Comparison of ENCODE assay signal across 13 mouse cellular contexts in the genomic region with DNA sequence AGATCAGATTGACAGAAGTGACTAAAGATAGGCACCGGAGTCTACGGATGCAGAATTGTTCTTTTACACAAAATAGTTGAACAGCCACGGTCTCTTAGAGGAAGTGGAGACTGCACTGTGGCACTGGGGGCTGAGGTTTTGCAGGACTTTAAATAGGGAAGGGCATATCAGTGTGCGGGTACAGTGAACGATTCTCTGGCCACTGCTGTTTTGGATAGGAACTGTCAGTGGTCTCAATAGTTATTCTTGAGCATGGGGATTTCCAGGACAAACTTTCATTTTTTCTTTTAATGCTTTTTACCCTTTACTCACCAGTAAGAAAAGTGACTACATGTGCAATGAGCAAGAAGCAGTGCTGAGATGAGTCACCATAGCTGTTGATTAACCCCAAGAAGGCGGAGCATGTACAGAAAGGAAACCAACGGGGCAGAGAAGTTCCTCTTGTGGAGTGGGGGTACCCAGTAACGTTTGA. TPM values are rescaled to one million over a fixed set of nuclear protein-coding genes. Genes with fewer than 3 reads are reported as not detected.
DNase-seq lines count a peak whose midpoint lies in the region; ATAC-seq and TF ChIP-seq lines count a peak whose summit lies in the region.
"Had no signal": no experiment of that assay in that cellular context is flagged by ENCODE, and none has a peak within 500 bp of the region (broad histone marks: within the 10 kb centered on the region; RNA-seq: fewer than 3 reads in every experiment).

No protein-coding gene starts in this region.

- no peaks in the 10 kb centered on the region for H3K9me3 ChIP-seq in lung, embryonic 14.5 days (ENCODE audit: low read depth, low read length)
- no peaks in the 10 kb centered on the region for H3K9me3 ChIP-seq in liver, embryonic 16.5 days (replicated peaks; ENCODE audit: control insufficient read depth, low read length)
- no peaks in the 10 kb centered on the region for H3K9me3 ChIP-seq in limb, embryonic 10.5 days (replicated peaks)
- H3K9me3 ChIP-seq: heart, embryonic 10.5 days had no signal

- no peaks in the 10 kb centered on the region for H3K27me3 ChIP-seq in lung, embryonic 14.5 days (ENCODE audit: insufficient read depth, low read length)
- no peaks in the 10 kb centered on the region for H3K27me3 ChIP-seq in liver, embryonic 16.5 days (ENCODE audit: control insufficient read depth, insufficient read depth, low read depth, low read length)
- no peaks in the 10 kb centered on the region for H3K27me3 ChIP-seq in limb, embryonic 10.5 days (ENCODE audit: low read depth, poor library complexity, severe bottlenecking)

- H3K36me3 ChIP-seq in lung, embryonic 14.5 days (ENCODE audit: insufficient read depth): no peaks in the 10 kb centered on the region
- no peaks in the 10 kb centered on the region for H3K36me3 ChIP-seq in liver, embryonic 16.5 days (ENCODE audit: control insufficient read depth, insufficient read depth)
- H3K36me3 ChIP-seq in limb, embryonic 10.5 days: no peaks in the 10 kb centered on the region
- H3K36me3 ChIP-seq: heart, embryonic 10.5 days had no signal

- H3K27ac ChIP-seq in lung, embryonic 14.5 days (ENCODE audit: low read depth): no peak overlapping the region
- no peak overlapping the region for H3K27ac ChIP-seq in liver, embryonic 16.5 days (ENCODE audit: low read length)
- no peak overlapping the region for H3K27ac ChIP-seq in limb, embryonic 10.5 days
- H3K27ac ChIP-seq: heart, embryonic 10.5 days; left cerebral cortex, adult 2 months had no signal

- DNase-seq in lung, embryonic 14.5 days: peak; percentile 3
- DNase-seq in lung, postnatal 14 days: no peak
- peak; percentile 22 to 62 for DNase-seq in spleen, postnatal 4 days (ENCODE audit: low spot score in 2 of 2)
- DNase-seq in cerebellum, adult 8-10 months: no peak
- no peak for DNase-seq in left cerebral cortex, adult 11 months (ENCODE audit: low spot score)
- DNase-seq in limb, embryonic 10.5 days (ENCODE audit: low spot score): no peak
- DNase-seq: adrenal gland, postnatal 10 days had no signal

- no peaks in the 10 kb centered on the region for H3K4me1 ChIP-seq in lung, embryonic 14.5 days (ENCODE audit: insufficient read depth)
- no peaks in the 10 kb centered on the region for H3K4me1 ChIP-seq in liver, embryonic 16.5 days (ENCODE audit: control insufficient read depth, low read depth, low read length)
- no peaks in the 10 kb centered on the region for H3K4me1 ChIP-seq in limb, embryonic 10.5 days
- H3K4me1 ChIP-seq: heart, embryonic 10.5 days had no signal

- ATAC-seq in lung, embryonic 14.5 days (ENCODE audit: insufficient read depth): no peak
- peak; percentile 98 for ATAC-seq in activated CD4-positive, CD25-positive, alpha-beta regulatory T cell, adult 4 months
- peak; percentile 74 for ATAC-seq in liver, embryonic 16.5 days (ENCODE audit: low read depth)

- H3K9ac ChIP-seq in lung, embryonic 14.5 days: no peak overlapping the region
- no peak overlapping the region for H3K9ac ChIP-seq in liver, embryonic 16.5 days (ENCODE audit: low read depth, low read length)

- WGBS in lung, embryonic 14.5 days: 71% methylated on average over 8 of the region's 8 CpGs
- 12% methylated on average over 8 of the region's 8 CpGs for WGBS in liver, embryonic 16.5 days (ENCODE audit: insufficient replicate concordance)
- WGBS in limb, embryonic 10.5 days: 81% methylated on average over 8 of the region's 8 CpGs

- no peak for TF ChIP-seq CTCF in lung, embryonic 14.5 days (IDR thresholded peaks at IDR 0.05; ENCODE audit: low read depth)

- H3K4me2 ChIP-seq in lung, embryonic 14.5 days: no peak overlapping the region
- no peak overlapping the region; the same call in 1 of the 2 replicates for H3K4me2 ChIP-seq in liver, embryonic 16.5 days (ENCODE audit: low read depth, low read length)

- no peak overlapping the region for H3K4me3 ChIP-seq in lung, embryonic 14.5 days (ENCODE audit: low read depth, low read length)
- H3K4me3 ChIP-seq in liver, embryonic 16.5 days (ENCODE audit: low read depth, low read length): no peak overlapping the region
- no peak overlapping the region for H3K4me3 ChIP-seq in limb, embryonic 10.5 days
- H3K4me3 ChIP-seq: heart, embryonic 10.5 days; left cerebral cortex, adult 2 months had no signal

RNA-seq across cellular contexts. Expression of gene Vrk2, which starts 46.6 kb away (rescaled TPM):
- 26.4 and 27.1 TPM in 2 replicates for polyA plus RNA-seq in lung, embryonic 14.5 days (2014; fragmentation: Nextera tagmentation; extraction: Ambion mirVana)
- polyA plus RNA-seq in activated CD4-positive, CD25-positive, alpha-beta regulatory T cell, adult 4 months (2017; shearing (Covaris generic)): 10 to 100 TPM; 48.1 to 55.3 TPM
- 22.1 and 22.7 TPM in 2 replicates for polyA plus RNA-seq in liver, embryonic 16.5 days (2015; fragmentation: Nextera tagmentation; extraction: Ambion mirVana)
- 17.3 and 21.9 TPM in 2 replicates for polyA plus RNA-seq in limb, embryonic 10.5 days (2016; fragmentation: Nextera tagmentation; extraction: Ambion mirVana)

RNA-seq across cellular contexts. Expression of gene Gm6899, which starts 47.3 kb away (rescaled TPM):
- 0.70 TPM in 1 of 2 replicates, not detected in the other for polyA plus RNA-seq in lung, embryonic 14.5 days (2014; fragmentation: Nextera tagmentation; extraction: Ambion mirVana)
- polyA plus RNA-seq in activated CD4-positive, CD25-positive, alpha-beta regulatory T cell, adult 4 months (2017; shearing (Covaris generic)): not detected
- 0.16 and 0.33 TPM in 2 replicates for polyA plus RNA-seq in liver, embryonic 16.5 days (2015; fragmentation: Nextera tagmentation; extraction: Ambion mirVana)
- polyA plus RNA-seq in limb, embryonic 10.5 days (2016; fragmentation: Nextera tagmentation; extraction: Ambion mirVana): 0.29 TPM in 1 of 2 replicates, not detected in the other
- polyA plus RNA-seq: embryonic facial prominence, embryonic 11.5 days; heart, embryonic 10.5 days; stomach, embryonic 14.5 days had no signal

Comparison
In these comparisons a context has a peak if more than half of its experiments do, and no peak if none do; other contexts are left out.
1. DNase-seq: peak in lung, embryonic 14.5 days (single experiment) and spleen, postnatal 4 days (2 of 2); none in lung, postnatal 14 days (single experiment), cerebellum, adult 8-10 months (single experiment), left cerebral cortex, adult 11 months (single experiment) and limb, embryonic 10.5 days (single experiment).